In genomic region chr19:44562652-44563206, GRCm38 (mm10) we compare ENCODE assay signal across 8 mouse cellular contexts. TPM values are rescaled to one million over a fixed set of nuclear protein-coding genes. Genes with fewer than 3 reads are reported as not detected.
DNase-seq lines count a peak whose midpoint lies in the region; ATAC-seq lines count a peak whose summit lies in the region.

Hif1an (plus strand) TSS chr19:44562850.

- H3K36me3 ChIP-seq in hindbrain, embryonic 12.5 days: peaks cover 26% of the 10 kb centered on the region

- DNase-seq in NIH3T3 (ENCODE audit: low read depth): peak; percentile 98
- peak; percentile 96 to 97 for DNase-seq in cerebellum, postnatal 10 days
- DNase-seq in frontal cortex, postnatal 10 days (ENCODE audit: low spot score in 2 of 2): peak; percentile 88 to 91
- peak; percentile 91 to 96 for DNase-seq in layer of hippocampus, postnatal 14 days (ENCODE audit: low spot score in 2 of 2)
- DNase-seq in lung, postnatal 14 days: peak; percentile 96
- peak; percentile 93 for DNase-seq in retina, adult 2 months (ENCODE audit: low read depth, low spot score)
- DNase-seq in thymus, postnatal 36 days: peak; percentile 93 to 94

- peak within 1 kb of the TSS; percentile 85 for H3K27ac ChIP-seq in hindbrain, embryonic 12.5 days

- under 1% methylated on average over 33 of the region's 33 CpGs for WGBS in hindbrain, embryonic 12.5 days

- H3K9ac ChIP-seq in hindbrain, embryonic 12.5 days: peak within 1 kb of the TSS; percentile 78

- H3K4me3 ChIP-seq in hindbrain, embryonic 12.5 days: peak within 1 kb of the TSS; percentile 77

- H3K9me3 ChIP-seq in hindbrain, embryonic 12.5 days (replicated peaks): no peaks in the 10 kb centered on the region

- H3K4me2 ChIP-seq in hindbrain, embryonic 12.5 days (replicated peaks): peak within 1 kb of the TSS; percentile 64

- peak; percentile 97 for ATAC-seq in hindbrain, embryonic 12.5 days (ENCODE audit: low FRiP score)

- peaks cover 7% of the 10 kb centered on the region for H3K27me3 ChIP-seq in hindbrain, embryonic 12.5 days

- H3K4me1 ChIP-seq in hindbrain, embryonic 12.5 days: peaks cover 16% of the 10 kb centered on the region

RNA-seq across cellular contexts. Expression of gene Hif1an, which starts in this region (rescaled TPM):
- 42.0 TPM in 2 replicates for polyA plus RNA-seq in hindbrain, embryonic 12.5 days (2016; fragmentation: Nextera tagmentation; extraction: Ambion mirVana)
- 10 to 100 TPM; 30.5 to 31.2 TPM for total RNA-seq in layer of hippocampus, postnatal 14 days (2021)

Comparison
In these comparisons a context has a peak if more than half of its experiments do, and no peak if none do; other contexts are left out.
1. Peak in every context shown above with its lines: DNase-seq, ATAC-seq, H3K4me3 ChIP-seq and H3K27ac ChIP-seq.